Mouse (Mus musculus) 416B (cell line): ENCODE measurements around the gene Slc27a1.

Experiments used
- DNase-seq: peaks from one replicate; pipeline ENCODE4 v3.0.0; 2011; ENCODE audit warnings: low read depth

The Slc27a1 gene

GRCm38 (mm10) chr8:71625088-71625487 is 56.4 kb downstream of the Slc27a1 start:
- no peak for DNase-seq

GRCm38 (mm10) chr8:71626753-71627152 is 58.1 kb downstream of the Slc27a1 start:
- no peak for DNase-seq

GRCm38 (mm10) chr8:71627265-71628099 is 58.8 kb downstream of the Slc27a1 start:
- DNase-seq, result peak; percentile 68

- peak; percentile 73 for DNase-seq
These were observed 59.9 kb downstream of the Slc27a1 start for GRCm38 (mm10) chr8:71628396-71629095.

- DNase-seq, result peak; percentile 96
These were observed 60.5 kb downstream of the Slc27a1 start for GRCm38 (mm10) chr8:71629096-71629697.

GRCm38 (mm10) chr8:71629781-71630212 is 61.1 kb downstream of the Slc27a1 start:
- peak; percentile 94 for DNase-seq

- DNase-seq, result no peak
These were observed 62.1 kb downstream of the Slc27a1 start for GRCm38 (mm10) chr8:71630761-71631160.

- DNase-seq, result peak; percentile 86
These were observed 63.2 kb downstream of the Slc27a1 start for GRCm38 (mm10) chr8:71631897-71632296.

GRCm38 (mm10) chr8:71633164-71633563 is 64.5 kb downstream of the Slc27a1 start:
- peak; percentile 82 for DNase-seq

- DNase-seq, result peak; percentile 89
These were observed 65.4 kb downstream of the Slc27a1 start for GRCm38 (mm10) chr8:71633981-71634667.
